Mouse (Mus musculus) lung, adult 2 months (tissue): ENCODE results near the gene Stk11.

Experiments used
- CTCF ChIP-seq: fragments of 200-500 bp; IDR thresholded peaks from 2 replicates; pipeline ENCODE4 v1.5.1; 2011; ENCODE audit warnings: mild to moderate bottlenecking, low read length, control low read depth; ENCODE audit not compliant: insufficient read depth
- POLR2A ChIP-seq: fragments of 200-500 bp; IDR thresholded peaks from 2 replicates; pipeline ENCODE4 v1.6.1; 2011; ENCODE audit warnings: low read depth, mild to moderate bottlenecking, control low read depth, low read length, borderline replicate concordance; ENCODE audit errors: extremely low read depth

DNA sequence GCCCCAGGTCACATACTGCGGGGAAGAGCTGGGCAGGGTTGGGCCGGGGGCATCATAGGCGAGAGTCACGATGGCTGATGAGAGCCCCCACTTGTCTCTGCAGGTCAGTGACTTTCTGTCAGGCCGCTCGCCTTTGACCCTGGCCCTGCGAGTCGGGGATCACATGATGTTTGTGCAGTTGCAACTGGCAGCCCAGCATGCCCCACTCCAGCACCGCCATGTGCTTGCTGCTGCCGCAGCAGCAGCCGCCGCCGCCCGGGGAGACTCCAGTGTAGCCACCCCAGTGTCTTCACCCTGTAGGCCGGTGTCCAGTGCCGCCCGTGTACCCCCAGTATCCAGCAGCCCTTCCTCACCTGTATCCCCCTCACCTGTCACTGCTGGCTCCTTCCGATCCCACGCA is 38.1 kb downstream of the Stk11 start:
- no peak for TF ChIP-seq CTCF
- TF ChIP-seq POLR2A = no peak
